Mouse (Mus musculus): ENCODE measurements around the gene Cdc42ep5. TPM values are rescaled to one million over a fixed set of nuclear protein-coding genes. Genes with fewer than 3 reads are reported as not detected.

The Cdc42ep5 gene
- polyA plus RNA-seq, 1 experiment from 2014 or later = 83.5 TPM

- Histone ChIP-seq H3K4me1 (ENCODE audit: control insufficient read depth, insufficient read depth, low read length) (peaks cover 7% of the 10 kb centered on the region), H3K9ac (ENCODE audit: low read depth, low read length) (no peak overlapping the region), H3K4me2 (ENCODE audit: low read depth, low read length) (no peak overlapping the region), H3K9me3 (ENCODE audit: control insufficient read depth, low read length) (no peaks in the 10 kb centered on the region), H3K27ac (ENCODE audit: low read length) (no peak overlapping the region), H3K36me3 (ENCODE audit: control insufficient read depth, insufficient read depth, low read length) (peaks cover 38% of the 10 kb centered on the region), H3K4me3 (ENCODE audit: low read length) (no peak overlapping the region), H3K27me3 (replicated peaks; ENCODE audit: control insufficient read depth, insufficient read depth, low read length) (no peaks in the 10 kb centered on the region)
- 89% methylated on average over 5 of the region's 5 CpGs for WGBS
- ATAC-seq = no peak
Measured at GRCm38 (mm10) chr7:4139391-4139790, 25.3 kb downstream of the Cdc42ep5 start.

GRCm38 (mm10) chr7:4138671-4139070 is 26.0 kb downstream of the Cdc42ep5 start:
- Histone ChIP-seq H3K4me2 (ENCODE audit: low read depth, low read length) (no peak overlapping the region), H3K4me1 (ENCODE audit: control insufficient read depth, insufficient read depth, low read length) (peaks cover 7% of the 10 kb centered on the region), H3K27me3 (replicated peaks; ENCODE audit: control insufficient read depth, insufficient read depth, low read length) (no peaks in the 10 kb centered on the region), H3K27ac (ENCODE audit: low read length) (no peak overlapping the region), H3K36me3 (ENCODE audit: control insufficient read depth, insufficient read depth, low read length) (peaks cover 32% of the 10 kb centered on the region), H3K9ac (ENCODE audit: low read depth, low read length) (no peak overlapping the region), H3K4me3 (ENCODE audit: low read length) (no peak overlapping the region), H3K9me3 (ENCODE audit: control insufficient read depth, low read length) (no peaks in the 10 kb centered on the region)
- ATAC-seq = no peak
- WGBS = 95% methylated on average over 7 of the region's 7 CpGs

GRCm38 (mm10) chr7:4138181-4138580 is 26.5 kb downstream of the Cdc42ep5 start:
- peaks cover 7% of the 10 kb centered on the region for H3K4me1 ChIP-seq (ENCODE audit: control insufficient read depth, insufficient read depth, low read length)
- ATAC-seq = no peak
- H3K9ac ChIP-seq (ENCODE audit: low read depth, low read length) = peak overlapping the region; percentile 13; the same call in 1 of the 2 replicates

GRCm38 (mm10) chr7:4137746-4138145 is 26.9 kb downstream of the Cdc42ep5 start:
- peaks cover 7% of the 10 kb centered on the region for H3K4me1 ChIP-seq (ENCODE audit: control insufficient read depth, insufficient read depth, low read length)
- peak overlapping the region; percentile 91 for H3K4me3 ChIP-seq (ENCODE audit: low read length)
- H3K9ac ChIP-seq (ENCODE audit: low read depth, low read length) = peak overlapping the region; percentile 81
- WGBS = 44% methylated on average over 3 of the region's 3 CpGs
- no peak for ATAC-seq
- H3K27me3 ChIP-seq (replicated peaks; ENCODE audit: control insufficient read depth, insufficient read depth, low read length) = no peaks in the 10 kb centered on the region
- 0 out of 2 replicates have a peak overlapping the region, but pooled peaks have one; percentile 60 for H3K27ac ChIP-seq (ENCODE audit: low read length)
- H3K4me2 ChIP-seq (ENCODE audit: low read depth, low read length) = peak overlapping the region; percentile 89
- no peaks in the 10 kb centered on the region for H3K9me3 ChIP-seq (ENCODE audit: control insufficient read depth, low read length)
- H3K36me3 ChIP-seq (ENCODE audit: control insufficient read depth, insufficient read depth, low read length) = peaks cover 24% of the 10 kb centered on the region

More at GRCm38 (mm10) chr7:4138181-4138580, 26.5 kb downstream of the Cdc42ep5 start:
- 89% methylated on average over 2 of the region's 2 CpGs for WGBS
- H3K9me3 ChIP-seq (ENCODE audit: control insufficient read depth, low read length) = no peaks in the 10 kb centered on the region
- no peaks in the 10 kb centered on the region for H3K27me3 ChIP-seq (replicated peaks; ENCODE audit: control insufficient read depth, insufficient read depth, low read length)
- H3K4me3 ChIP-seq (ENCODE audit: low read length) = peak overlapping the region; percentile 91; the same call in 1 of the 2 replicates
- no peak overlapping the region for H3K27ac ChIP-seq (ENCODE audit: low read length)
- H3K4me2 ChIP-seq (ENCODE audit: low read depth, low read length) = peak overlapping the region; percentile 89
- H3K36me3 ChIP-seq (ENCODE audit: control insufficient read depth, insufficient read depth, low read length) = peaks cover 27% of the 10 kb centered on the region

GRCm38 (mm10) chr7:4136771-4137531 is 27.7 kb downstream of the Cdc42ep5 start, which contains the start of gene Leng8:
Gene Leng8, plus strand, starts transcription at chr7:4137039.
- H3K9ac ChIP-seq (ENCODE audit: low read depth, low read length) = peak within 1 kb of the TSS; percentile 81
- WGBS = under 1% methylated on average over 77 of the region's 78 CpGs
- H3K27ac ChIP-seq (ENCODE audit: low read length) = peak within 1 kb of the TSS; percentile 88
- H3K9me3 ChIP-seq (ENCODE audit: control insufficient read depth, low read length) = no peaks in the 10 kb centered on the region
- peak within 1 kb of the TSS; percentile 91 for H3K4me3 ChIP-seq (ENCODE audit: low read length)
- peaks cover 7% of the 10 kb centered on the region for H3K4me1 ChIP-seq (ENCODE audit: control insufficient read depth, insufficient read depth, low read length)
- no peaks in the 10 kb centered on the region for H3K27me3 ChIP-seq (replicated peaks; ENCODE audit: control insufficient read depth, insufficient read depth, low read length)
- peak; percentile 99 for ATAC-seq
- peaks cover 16% of the 10 kb centered on the region for H3K36me3 ChIP-seq (ENCODE audit: control insufficient read depth, insufficient read depth, low read length)
- peak within 1 kb of the TSS; percentile 89 for H3K4me2 ChIP-seq (ENCODE audit: low read depth, low read length)

- H3K4me3 ChIP-seq (ENCODE audit: low read length) = peak overlapping the region; percentile 91
Measured at GRCm38 (mm10) chr7:4136404-4136770, 28.3 kb downstream of the Cdc42ep5 start.

GRCm38 (mm10) chr7:4134911-4135310 is 29.7 kb downstream of the Cdc42ep5 start:
- Histone ChIP-seq H3K27ac (ENCODE audit: low read length) (no peak overlapping the region), H3K4me1 (ENCODE audit: control insufficient read depth, insufficient read depth, low read length) (peaks cover 11% of the 10 kb centered on the region)

More at GRCm38 (mm10) chr7:4136404-4136770, 28.3 kb downstream of the Cdc42ep5 start:
- H3K4me2 ChIP-seq (ENCODE audit: low read depth, low read length) = peak overlapping the region; percentile 80
- under 1% methylated on average over 16 of the region's 16 CpGs for WGBS
- no peaks in the 10 kb centered on the region for H3K9me3 ChIP-seq (ENCODE audit: control insufficient read depth, low read length)
- peaks cover 11% of the 10 kb centered on the region; the same call in 1 of the 2 replicates for H3K36me3 ChIP-seq (ENCODE audit: control insufficient read depth, insufficient read depth, low read length)
- peak overlapping the region; percentile 25; the same call in 1 of the 2 replicates for H3K27ac ChIP-seq (ENCODE audit: low read length)
- peak overlapping the region; percentile 81 for H3K9ac ChIP-seq (ENCODE audit: low read depth, low read length)
- ATAC-seq = peak; percentile 32
- H3K27me3 ChIP-seq (replicated peaks; ENCODE audit: control insufficient read depth, insufficient read depth, low read length) = no peaks in the 10 kb centered on the region
- peaks cover 7% of the 10 kb centered on the region for H3K4me1 ChIP-seq (ENCODE audit: control insufficient read depth, insufficient read depth, low read length)

GRCm38 (mm10) chr7:4132998-4133397 is 31.7 kb downstream of the Cdc42ep5 start:
- Histone ChIP-seq H3K36me3 (ENCODE audit: control insufficient read depth, insufficient read depth, low read length) (no peaks in the 10 kb centered on the region), H3K4me2 (ENCODE audit: low read depth, low read length) (no peak overlapping the region), H3K27ac (ENCODE audit: low read length) (no peak overlapping the region), H3K9me3 (ENCODE audit: control insufficient read depth, low read length) (no peaks in the 10 kb centered on the region), H3K4me1 (ENCODE audit: control insufficient read depth, insufficient read depth, low read length) (peaks cover 8% of the 10 kb centered on the region), H3K9ac (ENCODE audit: low read depth, low read length) (no peak overlapping the region), H3K4me3 (ENCODE audit: low read length) (no peak overlapping the region), H3K27me3 (replicated peaks; ENCODE audit: control insufficient read depth, insufficient read depth, low read length) (no peaks in the 10 kb centered on the region)
- WGBS = 86% methylated on average over 7 of the region's 7 CpGs
- no peak for ATAC-seq

More at GRCm38 (mm10) chr7:4134911-4135310, 29.7 kb downstream of the Cdc42ep5 start:
- ATAC-seq = no peak
- Histone ChIP-seq H3K4me2 (ENCODE audit: low read depth, low read length) (no peak overlapping the region), H3K36me3 (ENCODE audit: control insufficient read depth, insufficient read depth, low read length) (peaks cover 10% of the 10 kb centered on the region; the same call in 1 of the 2 replicates), H3K27me3 (replicated peaks; ENCODE audit: control insufficient read depth, insufficient read depth, low read length) (no peaks in the 10 kb centered on the region), H3K9me3 (ENCODE audit: control insufficient read depth, low read length) (no peaks in the 10 kb centered on the region), H3K9ac (ENCODE audit: low read depth, low read length) (no peak overlapping the region), H3K4me3 (ENCODE audit: low read length) (no peak overlapping the region)
- WGBS = 80% methylated on average over 5 of the region's 5 CpGs

- H3K36me3 ChIP-seq (ENCODE audit: control insufficient read depth, insufficient read depth, low read length) = no peaks in the 10 kb centered on the region
- WGBS = 90% methylated on average over 3 of the region's 3 CpGs
- H3K9ac ChIP-seq (ENCODE audit: low read depth, low read length) = no peak overlapping the region
- H3K9me3 ChIP-seq (ENCODE audit: control insufficient read depth, low read length) = no peaks in the 10 kb centered on the region
- peaks cover 4% of the 10 kb centered on the region for H3K4me1 ChIP-seq (ENCODE audit: control insufficient read depth, insufficient read depth, low read length)
- H3K27me3 ChIP-seq (replicated peaks; ENCODE audit: control insufficient read depth, insufficient read depth, low read length) = no peaks in the 10 kb centered on the region
- no peak overlapping the region for H3K27ac ChIP-seq (ENCODE audit: low read length)
- no peak overlapping the region for H3K4me3 ChIP-seq (ENCODE audit: low read length)
- ATAC-seq = no peak
- H3K4me2 ChIP-seq (ENCODE audit: low read depth, low read length) = no peak overlapping the region
Measured at GRCm38 (mm10) chr7:4132581-4132980, 32.1 kb downstream of the Cdc42ep5 start.

Measured in intestine, embryonic 16.5 days (tissue).